Mouse (Mus musculus): ENCODE measurements at regions not wholly inside any gene's neighbourhood (a gene's known extent, or its start where the extent isn't known, plus 50 kb on each side); places are given as distances from the start of the nearest gene placed in this dataset.

- TF ChIP-seq POLR2A (IDR thresholded peaks at IDR 0.05; ENCODE audit: borderline replicate concordance, extremely low read depth, insufficient read depth, insufficient read length, poor library complexity, severe bottlenecking) (no peak), CTCF (IDR thresholded peaks at IDR 0.05; ENCODE audit: borderline replicate concordance, extremely low read depth, insufficient read depth, insufficient read length) (no peak)
- DNase-seq (ENCODE audit: low read depth), result no peak
These were observed 540.5 kb upstream of the Pkdcc start for GRCm38 (mm10) chr17:82674593-82674992.

GRCm38 (mm10) chr17:82666557-82666956 is 548.5 kb upstream of the Pkdcc start:
- peak; percentile 14 for DNase-seq (ENCODE audit: low read depth)

- TF ChIP-seq CTCF (IDR thresholded peaks at IDR 0.05; ENCODE audit: borderline replicate concordance, extremely low read depth, insufficient read depth, insufficient read length) (no peak), POLR2A (IDR thresholded peaks at IDR 0.05; ENCODE audit: borderline replicate concordance, extremely low read depth, insufficient read depth, insufficient read length, poor library complexity, severe bottlenecking) (no peak)
- DNase-seq (ENCODE audit: low read depth), result no peak
These were observed 550.7 kb upstream of the Pkdcc start for GRCm38 (mm10) chr17:82664352-82664751.

- no peak for TF ChIP-seq POLR2A (IDR thresholded peaks at IDR 0.05; ENCODE audit: borderline replicate concordance, extremely low read depth, insufficient read depth, insufficient read length, poor library complexity, severe bottlenecking)
- DNase-seq (ENCODE audit: low read depth), result no peak
These were observed 578.5 kb upstream of the Pkdcc start for GRCm38 (mm10) chr17:82636459-82637189.

- TF ChIP-seq POLR2A (IDR thresholded peaks at IDR 0.05; ENCODE audit: borderline replicate concordance, extremely low read depth, insufficient read depth, insufficient read length, poor library complexity, severe bottlenecking) (no peak), CTCF (IDR thresholded peaks at IDR 0.05; ENCODE audit: borderline replicate concordance, extremely low read depth, insufficient read depth, insufficient read length) (no peak)
- no peak for DNase-seq (ENCODE audit: low read depth)
These were observed 579.2 kb upstream of the Pkdcc start for GRCm38 (mm10) chr17:82635849-82636248.

GRCm38 (mm10) chr17:82606642-82607175 is 608.4 kb upstream of the Pkdcc start:
- peak; percentile 7 for DNase-seq (ENCODE audit: low read depth)
- TF ChIP-seq CTCF (IDR thresholded peaks at IDR 0.05; ENCODE audit: borderline replicate concordance, extremely low read depth, insufficient read depth, insufficient read length) (no peak), POLR2A (IDR thresholded peaks at IDR 0.05; ENCODE audit: borderline replicate concordance, extremely low read depth, insufficient read depth, insufficient read length, poor library complexity, severe bottlenecking) (no peak)

- DNase-seq (ENCODE audit: low read depth), result peak; percentile 15
- TF ChIP-seq CTCF (IDR thresholded peaks at IDR 0.05; ENCODE audit: borderline replicate concordance, extremely low read depth, insufficient read depth, insufficient read length) (no peak), POLR2A (IDR thresholded peaks at IDR 0.05; ENCODE audit: borderline replicate concordance, extremely low read depth, insufficient read depth, insufficient read length, poor library complexity, severe bottlenecking) (no peak)
These were observed 631.3 kb upstream of the Pkdcc start for GRCm38 (mm10) chr17:82583801-82584200.

GRCm38 (mm10) chr17:82533521-82533920 is 681.6 kb upstream of the Pkdcc start:
- TF ChIP-seq CTCF (IDR thresholded peaks at IDR 0.05; ENCODE audit: borderline replicate concordance, extremely low read depth, insufficient read depth, insufficient read length), result no peak
- TF ChIP-seq POLR2A (IDR thresholded peaks at IDR 0.05; ENCODE audit: borderline replicate concordance, extremely low read depth, insufficient read depth, insufficient read length, poor library complexity, severe bottlenecking), result no peak
- DNase-seq (ENCODE audit: low read depth), result no peak

GRCm38 (mm10) chr17:82518129-82518528 is 697.0 kb upstream of the Pkdcc start:
- no peak for TF ChIP-seq POLR2A (IDR thresholded peaks at IDR 0.05; ENCODE audit: borderline replicate concordance, extremely low read depth, insufficient read depth, insufficient read length, poor library complexity, severe bottlenecking)
- TF ChIP-seq CTCF (IDR thresholded peaks at IDR 0.05; ENCODE audit: borderline replicate concordance, extremely low read depth, insufficient read depth, insufficient read length), result no peak
- DNase-seq (ENCODE audit: low read depth), result no peak

- no peak for DNase-seq (ENCODE audit: low read depth)
- no peak for TF ChIP-seq CTCF (IDR thresholded peaks at IDR 0.05; ENCODE audit: borderline replicate concordance, extremely low read depth, insufficient read depth, insufficient read length)
- TF ChIP-seq POLR2A (IDR thresholded peaks at IDR 0.05; ENCODE audit: borderline replicate concordance, extremely low read depth, insufficient read depth, insufficient read length, poor library complexity, severe bottlenecking), result no peak
These were observed 698.2 kb upstream of the Pkdcc start for GRCm38 (mm10) chr17:82516850-82517249.

GRCm38 (mm10) chr17:82513816-82514215 is 701.3 kb upstream of the Pkdcc start:
- TF ChIP-seq POLR2A (IDR thresholded peaks at IDR 0.05; ENCODE audit: borderline replicate concordance, extremely low read depth, insufficient read depth, insufficient read length, poor library complexity, severe bottlenecking) (no peak), CTCF (IDR thresholded peaks at IDR 0.05; ENCODE audit: borderline replicate concordance, extremely low read depth, insufficient read depth, insufficient read length) (no peak)
- DNase-seq (ENCODE audit: low read depth), result no peak

- no peak for DNase-seq (ENCODE audit: low read depth)
- TF ChIP-seq CTCF (IDR thresholded peaks at IDR 0.05; ENCODE audit: borderline replicate concordance, extremely low read depth, insufficient read depth, insufficient read length) (no peak), POLR2A (IDR thresholded peaks at IDR 0.05; ENCODE audit: borderline replicate concordance, extremely low read depth, insufficient read depth, insufficient read length, poor library complexity, severe bottlenecking) (no peak)
These were observed 710.8 kb upstream of the Pkdcc start for GRCm38 (mm10) chr17:82504291-82504690.
